Mouse (Mus musculus): ENCODE data around the gene Olfr1357.

Gene Olfr1357

GRCm38 (mm10) chr10:78578204-78578603 lies 39.7 kb downstream of the Olfr1357 start:
- DNase-seq, result no peak

- no peak for DNase-seq
Observed at GRCm38 (mm10) chr10:78576435-78577184, 41.3 kb downstream of the Olfr1357 start.

GRCm38 (mm10) chr10:78575690-78576089 lies 42.2 kb downstream of the Olfr1357 start:
- DNase-seq, result peak; percentile 97

- DNase-seq, result no peak
Observed at GRCm38 (mm10) chr10:78575105-78575632, 42.7 kb downstream of the Olfr1357 start.

- DNase-seq, result peak; percentile 93 to 95
Observed at GRCm38 (mm10) chr10:78574250-78575104, 43.4 kb downstream of the Olfr1357 start, which contains the start of gene Ilvbl. Gene Ilvbl (plus strand): TSS chr10:78574346.

GRCm38 (mm10) chr10:78573226-78573625 lies 44.6 kb downstream of the Olfr1357 start:
- no peak for DNase-seq

- no peak for DNase-seq
Observed at GRCm38 (mm10) chr10:78570897-78571296, 47.0 kb downstream of the Olfr1357 start.

GRCm38 (mm10) chr10:78570416-78570815 lies 47.5 kb downstream of the Olfr1357 start:
- DNase-seq, result no peak

- no peak for DNase-seq
Observed at GRCm38 (mm10) chr10:78569686-78570085, 48.2 kb downstream of the Olfr1357 start.

GRCm38 (mm10) chr10:78569191-78569590 lies 48.7 kb downstream of the Olfr1357 start:
- DNase-seq, result no peak

GRCm38 (mm10) chr10:78565070-78565469 lies 52.8 kb downstream of the Olfr1357 start:
- DNase-seq, result no peak
